Mouse (Mus musculus) retina, postnatal 1 day (tissue): Measurements from ENCODE around the gene Ost4.

Experiments used
- DNase-seq: peaks from one replicate; pipeline ENCODE4 v3.0.0-alpha.2; 2012

Ost4 gene

DNA sequence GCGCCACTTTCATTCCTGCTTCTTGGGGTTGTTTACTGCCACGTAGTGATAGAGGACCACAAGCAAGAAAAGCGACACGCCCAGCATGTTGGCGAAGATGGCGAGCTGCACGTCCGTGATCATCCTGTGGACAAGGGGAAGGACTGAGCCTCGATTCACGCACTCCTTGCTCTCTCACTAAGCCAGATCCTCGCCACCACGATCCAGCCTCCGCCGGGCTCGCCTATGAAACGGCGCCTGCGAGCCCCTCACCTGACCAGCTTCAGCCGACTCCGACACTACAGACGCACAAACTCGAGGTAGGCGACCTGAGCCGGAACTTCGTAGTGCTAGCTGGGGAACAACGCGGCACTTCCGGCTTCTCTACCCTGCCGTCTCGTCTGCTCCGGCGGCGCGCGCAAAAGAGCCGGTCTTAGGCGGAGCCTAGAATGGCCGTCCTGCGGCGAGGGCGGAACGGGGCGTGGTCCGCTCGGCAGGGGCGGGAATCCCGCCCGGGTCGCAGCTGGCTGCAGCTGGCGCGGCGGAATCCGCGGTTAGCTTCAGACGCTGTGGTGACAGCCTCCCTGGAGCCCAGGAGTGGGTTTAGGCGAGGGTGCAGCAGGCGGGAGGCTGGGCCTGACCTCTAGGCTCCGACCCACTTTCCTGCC, at the start of gene Ost4:
Gene Ost4, minus strand, starts transcription at position 376 of the 647 bp plus-strand sequence.
- DNase-seq = peak; percentile 97

DNA sequence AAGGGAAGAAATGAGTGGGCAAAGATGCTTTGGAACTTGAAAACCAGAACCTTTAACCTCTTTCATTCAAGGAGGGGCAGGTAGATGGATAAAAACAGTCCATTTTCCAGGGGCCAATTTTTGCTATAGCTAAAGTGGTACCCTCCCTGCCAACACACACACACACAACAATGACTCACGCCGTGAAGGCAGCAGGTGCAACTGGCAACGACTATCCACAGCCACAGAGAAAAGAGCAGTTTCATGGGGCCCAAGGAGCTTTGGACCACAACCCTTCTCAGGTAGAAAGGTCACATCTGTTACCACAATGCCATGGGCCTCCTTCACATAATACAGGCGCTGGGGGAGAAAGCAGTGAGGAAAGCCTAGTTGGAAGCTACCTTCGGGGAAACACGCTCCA, 48.2 kb upstream of the Ost4 start:
- DNase-seq = no peak

DNA sequence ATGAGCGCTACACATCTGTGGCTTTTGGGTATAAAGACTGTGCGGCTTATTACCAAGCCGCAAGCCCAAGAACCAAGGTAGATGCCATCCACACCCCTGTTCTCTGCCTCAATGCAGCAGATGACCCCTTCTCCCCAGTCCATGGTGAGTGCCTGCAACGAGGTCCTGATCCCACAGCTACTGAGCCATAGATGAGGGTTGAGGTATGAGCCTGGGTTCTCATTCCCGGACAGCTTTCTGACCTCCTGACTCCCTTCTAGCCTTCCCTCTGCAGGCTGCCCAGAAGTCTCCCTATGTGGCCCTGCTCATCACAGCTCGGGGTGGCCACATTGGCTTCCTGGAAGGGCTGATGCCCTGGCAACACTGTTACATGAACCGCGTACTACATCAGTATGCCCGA, 47.0 kb upstream of the Ost4 start:
- DNase-seq = no peak

DNA sequence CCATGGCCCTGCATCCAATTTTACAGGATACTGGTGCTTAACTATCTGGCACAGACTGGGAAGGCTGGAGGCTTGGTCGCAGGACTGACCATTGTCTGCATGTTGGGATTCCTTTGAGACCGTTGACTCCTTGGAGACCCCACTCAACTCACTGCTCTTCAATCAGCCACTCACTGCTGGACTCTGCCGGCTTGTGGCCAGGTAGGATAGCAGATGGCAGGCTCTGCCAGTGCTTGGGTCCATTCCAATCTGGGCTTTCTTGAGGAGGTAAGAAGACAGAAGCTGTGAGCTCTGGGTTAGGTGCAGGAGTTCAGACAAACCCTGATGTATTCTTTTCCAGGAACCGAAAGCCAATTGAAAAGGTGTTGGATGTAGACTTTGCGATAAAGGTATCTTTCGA, 46.5 kb upstream of the Ost4 start:
- no peak for DNase-seq

DNA sequence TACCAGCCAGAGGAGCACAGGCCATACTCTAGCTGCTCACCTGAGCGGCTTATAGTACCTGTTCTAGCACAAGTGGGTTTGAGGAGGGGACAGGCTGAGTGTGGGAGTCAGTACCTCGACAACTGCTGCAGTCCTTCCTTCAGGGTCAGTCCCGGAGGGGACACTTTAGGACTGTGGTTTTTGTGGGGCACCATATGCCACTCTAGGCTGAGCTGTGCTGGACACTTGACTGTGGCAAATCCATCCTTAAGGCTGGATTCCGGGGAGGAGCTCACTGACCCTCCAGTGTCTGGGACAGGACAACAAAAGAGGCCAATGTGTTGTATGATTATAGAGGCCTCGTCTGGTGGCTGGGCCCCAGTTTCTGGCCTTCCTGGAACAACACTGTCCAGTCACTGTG, 45.0 kb upstream of the Ost4 start:
- no peak for DNase-seq

DNA sequence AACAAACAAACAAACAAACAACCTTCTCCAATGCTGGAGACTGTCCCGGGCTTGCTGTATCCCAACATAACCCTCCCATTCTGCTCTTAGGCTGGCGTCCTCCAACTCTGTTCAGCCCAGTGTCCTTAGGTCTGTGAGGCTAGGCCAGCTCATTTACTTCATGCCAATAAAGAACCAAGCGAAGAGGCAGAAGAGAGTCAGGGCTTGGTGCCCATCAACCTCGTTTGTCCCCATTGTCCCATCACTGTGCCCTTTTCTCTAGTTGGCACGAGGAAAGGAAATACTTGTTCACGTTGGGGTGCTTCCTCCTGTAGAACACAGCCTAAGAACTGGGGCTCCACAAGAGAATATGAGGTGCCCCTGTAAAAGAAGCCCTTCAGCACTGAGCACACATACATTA, 44.1 kb upstream of the Ost4 start:
- no peak for DNase-seq

DNA sequence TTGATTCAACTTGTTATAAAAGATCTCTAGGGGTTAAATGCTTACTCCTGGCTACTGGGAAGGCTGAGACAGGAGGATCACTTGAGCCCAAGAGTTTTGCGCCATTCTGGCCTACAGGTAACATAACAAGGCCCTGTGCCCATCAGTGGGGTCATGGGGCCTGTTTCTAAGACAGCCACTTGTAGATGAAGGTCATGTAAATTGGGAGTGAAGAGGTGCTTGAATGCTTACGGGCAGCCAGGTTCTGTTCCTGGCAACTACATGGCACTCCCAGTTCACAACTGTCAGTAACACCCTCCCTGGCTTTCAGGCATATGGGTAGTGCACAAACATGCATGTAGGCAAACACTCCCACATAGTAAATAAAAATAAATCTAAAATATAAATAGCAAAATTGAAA, 43.3 kb upstream of the Ost4 start:
- DNase-seq = no peak

DNA sequence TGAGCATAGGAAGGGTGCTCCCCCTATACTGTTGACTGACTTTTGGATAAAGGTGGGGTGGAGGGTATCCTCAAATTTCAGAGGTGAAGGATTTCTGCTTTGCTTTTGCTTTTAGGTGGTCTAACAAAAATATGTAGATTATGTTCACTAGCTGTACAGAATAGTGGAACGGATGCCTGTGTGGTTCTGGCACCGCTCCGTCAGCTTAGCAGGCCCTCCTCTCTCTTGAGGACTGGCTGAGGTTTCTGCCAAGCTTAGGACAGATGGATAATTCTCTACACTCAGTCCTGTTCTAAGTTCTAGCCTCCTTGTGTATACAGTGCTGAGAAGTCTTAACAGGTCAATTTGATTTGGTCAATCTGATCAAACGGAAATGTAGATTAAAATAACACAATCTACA, 42.9 kb upstream of the Ost4 start:
- no peak for DNase-seq

- peak; percentile 94 for DNase-seq
Measured at GRCm38 (mm10) chr5:30949654-30950326, 42.2 kb upstream of the Ost4 start.

- DNase-seq = no peak
Measured at GRCm38 (mm10) chr5:30948620-30949019, 41.0 kb upstream of the Ost4 start.

- peak; percentile 77 for DNase-seq
Measured at GRCm38 (mm10) chr5:30944956-30945781, 37.6 kb upstream of the Ost4 start, which contains the start of gene Cgref1. Gene Cgref1, minus strand, starts transcription at chr5:30945591.

GRCm38 (mm10) chr5:30944344-30944743, 36.8 kb upstream of the Ost4 start:
- peak; percentile 17 for DNase-seq

GRCm38 (mm10) chr5:30943004-30943403, 35.4 kb upstream of the Ost4 start:
- peak; percentile 27 for DNase-seq

- DNase-seq = no peak
Measured at GRCm38 (mm10) chr5:30934725-30935461, 27.3 kb upstream of the Ost4 start.

DNA sequence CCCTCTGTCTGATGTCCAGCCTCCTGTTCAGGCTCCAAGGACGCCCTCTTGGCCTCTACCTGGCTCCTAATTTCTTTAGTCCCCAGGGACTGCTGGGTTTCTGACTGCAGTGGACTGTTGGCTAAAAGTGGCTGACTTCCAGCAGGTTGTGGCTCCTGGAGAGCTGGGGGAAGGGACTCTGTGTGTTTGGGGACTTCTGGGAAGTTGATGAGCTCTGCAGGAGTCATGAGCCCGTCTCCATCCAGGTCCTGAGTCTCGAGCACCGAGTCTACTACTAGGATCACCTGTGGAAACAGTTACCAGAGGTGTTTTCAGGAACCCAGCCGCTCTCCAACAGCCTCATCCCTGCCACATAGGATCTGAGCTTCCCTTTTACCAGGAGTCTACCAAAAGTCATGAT, 26.1 kb upstream of the Ost4 start:
- no peak for DNase-seq

DNA sequence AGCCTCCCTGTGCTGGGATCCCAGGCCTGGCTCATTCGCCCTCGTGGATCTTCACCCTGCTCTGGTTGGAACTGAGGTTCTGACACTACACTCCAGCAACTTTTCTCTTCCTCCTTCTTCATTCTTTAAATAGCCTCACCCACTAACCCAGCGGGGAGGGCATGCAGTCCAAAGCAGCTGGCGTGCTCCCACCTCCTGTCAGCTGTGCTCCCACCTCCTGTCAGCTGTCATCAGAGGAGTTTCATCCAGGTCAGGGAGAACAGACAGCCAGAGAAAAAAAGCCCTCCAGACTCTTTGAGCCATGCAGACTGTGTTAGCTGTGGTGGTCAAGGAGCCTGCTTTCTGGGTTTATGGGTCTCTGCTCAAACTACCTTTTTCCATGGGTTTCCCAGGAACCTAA, 23.8 kb upstream of the Ost4 start:
- DNase-seq = no peak

GRCm38 (mm10) chr5:30930846-30931245, 23.3 kb upstream of the Ost4 start:
- DNase-seq = no peak

DNA sequence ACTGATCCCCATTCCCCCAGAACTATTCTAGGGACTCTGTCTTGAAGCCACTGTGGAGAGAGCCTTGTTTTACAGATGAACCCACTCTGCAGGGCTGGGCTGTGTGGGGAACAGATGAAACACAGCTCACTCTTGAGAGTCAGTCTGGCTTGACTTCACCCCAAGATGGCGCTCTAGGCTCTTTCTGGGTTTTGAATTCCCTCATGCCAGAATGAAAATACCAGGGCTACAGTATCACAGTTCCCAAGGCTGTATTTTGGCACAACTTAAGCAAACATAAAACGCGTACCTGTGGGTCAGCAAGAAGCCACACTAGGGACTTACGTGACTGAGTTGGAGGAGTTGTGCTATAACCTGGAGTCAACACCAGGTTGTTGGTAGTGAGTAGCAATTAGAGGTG, 22.5 kb upstream of the Ost4 start:
- DNase-seq = peak; percentile 74

GRCm38 (mm10) chr5:30927945-30928529, 20.4 kb upstream of the Ost4 start:
- DNase-seq = peak; percentile 64

GRCm38 (mm10) chr5:30926073-30926472, 18.5 kb upstream of the Ost4 start:
- DNase-seq = no peak

GRCm38 (mm10) chr5:30925217-30925616, 17.6 kb upstream of the Ost4 start:
- no peak for DNase-seq

- DNase-seq = no peak
Measured at GRCm38 (mm10) chr5:30924614-30925013, 17.0 kb upstream of the Ost4 start.

DNA sequence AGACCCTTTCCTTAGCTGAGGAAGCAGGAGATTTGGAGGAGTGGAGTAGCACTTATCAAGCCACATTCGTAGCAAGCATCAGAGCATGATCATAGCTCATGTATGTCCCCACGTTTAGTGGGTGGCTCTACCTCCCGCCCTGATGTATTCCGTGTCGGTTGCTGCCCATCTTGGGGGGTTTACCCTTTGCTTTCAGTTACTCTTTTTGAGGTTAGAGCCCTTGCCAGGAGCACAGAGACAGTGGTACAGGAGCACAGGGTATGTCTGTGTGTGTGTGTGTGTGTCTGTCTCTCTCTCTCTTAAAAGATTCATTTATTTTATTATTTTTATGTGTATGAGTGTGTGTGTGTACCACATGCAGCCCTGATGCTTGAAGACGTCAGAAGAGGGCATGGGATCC, 15.5 kb upstream of the Ost4 start:
- DNase-seq = no peak
